Mouse (Mus musculus) pancreas, adult 10 weeks (tissue): ENCODE measurements around the gene Pigh. TPM values are rescaled to one million over a fixed set of nuclear protein-coding genes. Genes with fewer than 3 reads are reported as not detected.

ENCODE experiments used
- polyA plus RNA-seq: library from polyadenylated mRNA; stranded (reverse); fragments of 350-450 nt; fragmentation: Illumina TruSeq; extraction: RNeasy Lipid Tissue Mini Kit (QIAGEN cat#74804); gene quantifications from one replicate; pipeline ENCODE4 v1.2.3, GENCODE M21; 2015; ENCODE audit warnings: low read depth, low replicate concordance; ENCODE audit not compliant: insufficient read depth

Pigh gene
- polyA plus RNA-seq: 4.6 TPM

DNA sequence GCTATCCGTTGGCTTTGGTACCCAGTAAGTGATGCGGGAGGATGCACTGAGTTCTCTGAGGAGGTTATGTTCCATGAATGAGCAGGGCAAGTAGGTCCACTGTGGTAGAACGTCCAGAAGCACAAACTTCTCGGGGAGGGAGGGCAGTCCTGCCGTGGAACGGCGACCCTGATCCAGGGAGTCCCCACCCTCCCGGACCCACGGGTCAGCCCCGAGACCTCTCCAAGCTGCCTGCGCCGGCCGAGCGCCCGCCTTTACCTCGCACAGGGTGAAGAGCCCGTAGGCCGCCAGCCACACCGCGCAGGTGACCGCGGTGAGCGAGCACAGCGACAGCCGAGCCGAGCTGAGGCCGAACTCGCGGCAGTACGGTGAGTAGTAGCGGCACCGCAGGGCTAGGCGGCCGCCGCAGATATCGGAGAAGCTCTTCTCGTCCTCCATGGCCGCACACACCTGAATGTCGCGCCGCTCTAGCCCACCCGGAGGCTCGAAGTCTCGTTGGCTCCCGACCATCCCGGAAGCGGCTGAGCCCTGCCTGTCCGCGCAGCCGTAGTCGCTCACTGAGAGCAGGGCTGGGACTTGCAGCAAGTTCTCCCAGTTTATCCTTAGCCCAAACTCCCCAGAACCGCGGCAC is at the start of gene Pigh:
Pigh (minus strand) TSS at position 470 of the 631 bp plus-strand sequence.

GRCm38 (mm10) chr12:79130299-79131177 is 41.1 kb upstream of the Pigh start, which contains the start of gene Arg2:
Gene Arg2, plus strand, starts transcription at chr12:79130777.

Other genes with a start within 250 kb of the Pigh start
- gene Atp6v1d, start 228.0 kb downstream of the Pigh start, polyA plus RNA-seq: 15.9 TPM
- gene Eif2s1, start 227.8 kb downstream of the Pigh start, polyA plus RNA-seq: 5.3 TPM
- gene Plek2, start 182.7 kb downstream of the Pigh start, polyA plus RNA-seq: 1.2 TPM
- gene Tmem229b, start 82.0 kb downstream of the Pigh start, polyA plus RNA-seq: 5.7 TPM
- gene Plekhh1, start 60.5 kb downstream of the Pigh start, polyA plus RNA-seq: 1.6 TPM
- gene Arg2, start 41.1 kb upstream of the Pigh start, polyA plus RNA-seq: 2.0 TPM
- 28.8 TPM for gene Vti1b, start 83.0 kb upstream of the Pigh start, polyA plus RNA-seq
- 4.1 TPM for gene Rdh11, start 102.6 kb upstream of the Pigh start, polyA plus RNA-seq
- gene Rdh12, start 119.3 kb upstream of the Pigh start, polyA plus RNA-seq: not detected
- gene Zfyve26, start 206.7 kb upstream of the Pigh start, polyA plus RNA-seq: 6.7 TPM
- not detected for gene Rad51b, start 207.6 kb upstream of the Pigh start, polyA plus RNA-seq